Mouse (Mus musculus) mouse embryonic stem cell (cell line): ENCODE results near the gene Pcdh18.

ENCODE experiments used
- in situ Hi-C, 2 experiments: fragments of 300-500 bp; cut with MboI; formaldehyde crosslinking; loops; 1 replicate in 1 of 2; 3 replicates in 1 of 2; pipeline ENCODE4 v1.14.3; 2019 to 2020; ENCODE audit warnings: low sequenced_read_pairs in 2 of 2, low pct_unique_long_range_greater_than_20kb in 1 of 2, mixed read lengths in 1 of 2; ENCODE audit not compliant: unreplicated experiment in 1 of 2

The Pcdh18 gene

DNA sequence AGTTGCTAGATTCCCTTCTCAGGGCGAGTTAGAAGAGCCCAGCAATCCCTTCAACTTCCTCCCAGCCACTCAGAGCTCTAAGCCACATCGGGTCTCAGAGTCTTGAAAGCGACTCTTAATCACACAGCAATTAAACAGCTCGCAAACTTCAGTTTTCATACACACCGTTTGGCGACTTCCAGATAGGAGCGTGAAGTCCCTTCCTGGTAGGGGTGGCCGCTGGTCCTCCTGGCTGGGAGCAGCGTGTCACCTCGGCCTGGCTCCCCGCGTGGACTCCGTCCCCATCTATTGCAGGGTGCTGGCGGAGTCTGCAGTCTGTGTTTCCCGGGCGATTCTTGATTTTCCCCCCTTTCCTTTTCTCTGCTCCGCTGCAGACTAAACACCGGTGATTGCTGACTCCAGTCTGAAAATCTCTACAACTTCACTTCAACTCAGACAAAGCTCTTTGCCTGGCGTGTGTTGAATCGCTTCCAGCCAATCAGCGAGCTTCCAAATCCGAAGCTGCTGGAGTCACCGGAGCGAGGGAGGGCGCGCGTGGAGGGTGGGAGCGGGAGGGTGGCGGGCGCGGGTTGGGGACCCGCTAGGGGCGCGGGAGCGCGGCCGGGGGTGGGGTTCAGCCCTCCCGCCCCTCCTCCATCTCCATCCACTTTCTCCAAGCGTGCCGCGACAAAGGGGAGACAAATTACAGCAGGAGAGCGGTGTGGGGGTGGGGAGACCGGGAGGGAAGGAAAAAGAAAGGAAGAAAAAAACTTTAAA, at the start of gene Pcdh18:
Pcdh18 (minus strand) TSS at position 456 of the 756 bp plus-strand sequence.
- in situ Hi-C loops: no loop called here

GRCm38 (mm10) chr3:49806823-49807222, 49.7 kb upstream of the Pcdh18 start:
- in situ Hi-C loops: no loop called here

DNA sequence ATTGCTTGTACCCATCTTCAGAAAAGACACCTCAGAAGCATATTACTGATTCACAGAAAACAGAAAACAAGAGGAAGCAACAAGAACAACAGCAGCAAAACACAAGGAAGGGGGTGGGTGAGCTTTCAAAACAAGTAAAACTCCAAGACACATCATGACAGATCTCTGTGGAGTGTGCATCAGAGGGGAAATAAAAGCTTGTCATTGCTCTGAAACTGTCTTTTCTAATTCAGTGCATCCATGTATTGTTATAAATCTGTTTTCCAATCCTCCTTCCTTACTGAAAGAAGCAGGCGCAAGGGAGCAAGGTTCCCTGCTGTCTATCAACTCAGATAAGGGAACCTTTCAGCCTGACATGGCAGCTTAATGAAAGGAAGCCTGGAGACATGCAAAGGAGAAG, 48.4 kb upstream of the Pcdh18 start:
- in situ Hi-C loops: no loop called here

DNA sequence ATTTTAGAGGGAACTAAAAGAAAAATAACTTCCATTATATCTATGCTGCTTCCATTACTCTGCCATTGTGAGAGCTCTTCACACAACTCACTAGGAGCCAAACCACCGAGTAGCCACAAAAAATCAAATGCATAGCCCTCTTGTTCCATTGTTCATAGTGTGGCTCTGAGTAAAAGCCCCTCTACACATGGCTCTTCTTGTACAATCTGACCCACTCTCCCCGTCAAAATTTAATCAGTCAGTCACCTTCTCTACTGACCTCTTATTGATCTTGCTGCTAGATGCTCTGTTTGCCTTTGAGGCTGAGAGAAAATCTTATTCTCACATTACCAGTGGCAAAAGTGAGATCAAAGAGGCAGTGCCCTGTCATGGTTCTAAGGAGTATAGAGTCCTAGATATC, 31.2 kb upstream of the Pcdh18 start:
- in situ Hi-C loops: no loop called here

GRCm38 (mm10) chr3:49787719-49788118, 30.6 kb upstream of the Pcdh18 start:
- in situ Hi-C loops: no loop called here

GRCm38 (mm10) chr3:49768992-49769738, 12.0 kb upstream of the Pcdh18 start:
- in situ Hi-C loops: no loop called here

GRCm38 (mm10) chr3:49762711-49763110, 5.6 kb upstream of the Pcdh18 start:
- in situ Hi-C loops: no loop called here

GRCm38 (mm10) chr3:49761971-49762370, 4.8 kb upstream of the Pcdh18 start:
- in situ Hi-C loops: no loop called here

DNA sequence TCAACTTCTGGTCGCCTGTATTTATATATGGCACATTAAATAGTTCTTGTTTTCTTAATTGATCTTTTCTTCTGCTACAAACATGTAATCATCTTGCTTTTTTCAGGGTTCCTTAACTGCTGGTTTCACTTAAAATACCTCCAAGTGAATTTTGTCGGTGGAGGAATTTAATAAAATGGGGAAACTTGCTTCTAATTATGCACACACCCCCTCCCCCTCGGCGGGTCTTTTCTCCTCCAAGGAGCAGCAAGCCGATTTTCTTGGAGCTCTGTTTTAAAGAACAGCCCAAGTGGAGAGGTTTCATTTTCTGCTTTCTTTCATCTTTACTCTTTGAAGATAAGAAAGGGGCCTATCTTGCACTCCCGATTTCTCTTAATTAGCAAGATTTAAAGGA, 498 bp upstream of the Pcdh18 start:
- in situ Hi-C loops: no loop called here

DNA sequence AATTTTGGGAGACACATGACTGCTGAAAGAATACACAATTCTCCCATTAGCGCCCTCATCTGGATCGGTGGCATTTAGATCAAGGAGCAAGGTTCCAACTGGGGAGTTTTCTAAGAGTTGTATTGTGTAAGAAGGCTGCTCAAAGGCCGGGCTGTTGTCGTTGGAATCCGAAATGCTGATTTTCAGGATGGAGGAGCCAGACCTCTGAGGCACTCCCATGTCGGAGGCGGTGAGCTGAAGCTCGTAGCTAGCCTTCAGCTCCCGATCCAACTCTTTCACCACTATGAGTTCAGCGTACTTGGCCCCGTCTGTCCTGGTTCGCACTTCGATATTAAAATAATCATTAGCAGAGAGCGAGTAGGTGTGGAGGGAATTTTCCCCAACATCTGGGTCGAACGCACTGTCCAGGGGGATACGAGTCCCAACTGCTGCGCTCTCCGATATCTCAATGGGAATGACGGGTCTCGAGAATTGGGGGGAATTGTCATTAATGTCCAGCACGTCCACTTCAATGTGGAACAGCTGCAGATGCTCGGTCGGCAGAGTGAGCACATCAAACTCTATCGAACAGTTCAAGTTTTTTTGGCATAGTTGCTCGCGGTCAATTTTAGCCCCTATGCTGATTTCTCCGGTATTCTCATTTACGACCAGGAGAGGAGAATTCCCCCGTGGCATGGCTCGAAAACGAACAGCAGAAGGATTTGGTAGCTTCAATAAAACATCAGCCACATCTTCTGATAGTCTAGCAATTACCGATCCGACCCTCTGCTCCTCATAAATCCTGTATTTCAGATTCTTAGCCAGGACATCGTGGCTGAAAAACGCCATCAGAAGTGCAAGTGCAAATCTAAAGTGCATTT, 909 bp downstream of the Pcdh18 start:
- in situ Hi-C loops: no loop called here

- in situ Hi-C loops: no loop called here
These were observed 4.4 kb downstream of the Pcdh18 start for GRCm38 (mm10) chr3:49752766-49753165.

GRCm38 (mm10) chr3:49749491-49750284, 7.4 kb downstream of the Pcdh18 start:
- in situ Hi-C loops: no loop called here

GRCm38 (mm10) chr3:49748054-49748453, 9.1 kb downstream of the Pcdh18 start:
- in situ Hi-C loops: no loop called here

DNA sequence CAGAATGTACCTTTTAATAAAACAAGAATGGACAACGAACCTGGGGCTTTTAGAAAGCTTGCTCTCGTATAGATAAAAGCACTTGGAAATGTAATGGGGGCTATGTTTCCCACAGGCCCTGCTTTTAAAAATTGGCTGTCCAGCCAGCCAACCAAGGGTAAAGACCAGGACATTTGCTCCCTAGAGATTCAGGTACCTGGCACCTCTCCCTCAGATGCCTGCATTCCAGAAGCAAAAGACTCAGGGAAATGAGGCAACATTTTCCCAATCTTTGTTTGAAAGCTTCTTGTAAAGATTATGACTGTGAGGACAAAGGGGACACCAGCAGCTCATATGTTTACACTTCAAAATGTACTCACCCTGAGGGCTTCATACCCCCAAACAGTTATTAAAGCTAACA, 18.1 kb downstream of the Pcdh18 start:
- in situ Hi-C loops: no loop called here

GRCm38 (mm10) chr3:49738531-49738930, 18.6 kb downstream of the Pcdh18 start:
- in situ Hi-C loops: no loop called here

- in situ Hi-C loops: no loop called here
These were observed 50.6 kb downstream of the Pcdh18 start for GRCm38 (mm10) chr3:49706503-49706902.

- in situ Hi-C loops: no loop called here
These were observed 57.2 kb downstream of the Pcdh18 start for GRCm38 (mm10) chr3:49699951-49700350.
